Mouse (Mus musculus) CH12.LX (cell line): ENCODE data around the gene Ugt1a10.

Experiments used
- CTCF ChIP-seq, 2 experiments: IDR thresholded peaks in 1 of 2; conservative IDR thresholded peaks in 1 of 2; 2 replicates each; pipeline ENCODE4 v1.5.1; 2011 to 2012; ENCODE audit warnings: low read depth in 2 of 2, low read length in 2 of 2, improper control_type of control experiment in 1 of 2, inconsistent platforms in 1 of 2, mild to moderate bottlenecking in 1 of 2, moderate library complexity in 1 of 2
- MYC ChIP-seq: IDR thresholded peaks from 2 replicates; pipeline ENCODE4 v1.6.1; 2011; ENCODE audit warnings: low read depth, mild to moderate bottlenecking, improper control_type of control experiment, low read length

DNA sequence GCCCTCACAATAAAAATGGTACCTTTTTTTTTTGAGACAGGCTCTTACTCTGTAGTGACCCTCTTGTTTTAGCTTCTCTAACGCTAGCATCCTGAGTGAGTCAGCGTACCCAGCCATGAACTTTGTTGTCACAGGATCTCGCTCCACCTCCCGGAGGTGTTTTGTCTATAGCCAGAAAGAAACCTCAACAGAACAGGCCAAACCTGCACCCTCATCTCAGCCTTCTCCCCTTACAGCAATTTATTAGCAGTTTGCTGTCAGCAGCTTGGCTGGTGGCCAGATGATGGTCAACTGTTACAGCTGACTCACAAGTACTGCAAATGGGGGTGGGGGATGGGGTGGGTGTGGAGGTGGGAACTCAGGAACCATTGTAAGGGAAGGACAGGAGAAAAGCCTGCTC, 207.1 kb downstream of the Ugt1a10 start:
- TF ChIP-seq MYC (no peak), CTCF (conservative IDR thresholded peaks at IDR 0.05 in 1 of 2, IDR thresholded peaks at IDR 0.05 in 1 of 2; ENCODE audit: low read depth in 2 of 2, low read length in 2 of 2) (no peak)
